Mouse (Mus musculus): ENCODE measurements around the gene Fndc8. TPM values are rescaled to one million over a fixed set of nuclear protein-coding genes. Genes with fewer than 3 reads are reported as not detected.

The Fndc8 gene
- polyA plus RNA-seq (2014; fragmentation: Nextera tagmentation; extraction: Ambion mirVana): 0.11 and 0.22 TPM in 2 replicates

DNA sequence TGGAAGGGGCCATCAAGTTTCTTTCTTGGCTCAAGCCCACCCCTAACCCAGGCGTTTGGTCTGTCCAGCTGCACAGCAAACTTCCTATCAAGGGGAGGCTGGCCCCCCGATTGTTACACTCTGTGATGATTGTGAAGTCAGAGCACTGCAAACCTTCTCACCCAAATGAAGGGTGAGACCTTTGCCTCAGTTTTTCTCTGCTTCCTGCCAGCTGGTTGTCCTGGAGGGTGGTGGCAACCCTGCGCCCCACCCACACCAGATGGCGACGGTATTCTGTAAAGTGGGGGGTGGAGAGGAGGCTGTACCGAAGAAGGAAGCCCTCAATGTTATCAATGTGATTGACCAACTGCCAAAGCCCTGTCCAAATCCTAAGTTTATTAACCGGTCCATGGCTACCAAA lies at the start of gene Fndc8:
Fndc8 (plus strand) TSS at position 189 of the 400 bp plus-strand sequence.
- no peak for ATAC-seq (replicated peaks; ENCODE audit: low FRiP score, low TSS enrichment, low read depth)
- no peak for DNase-seq (ENCODE audit: low spot score)

DNA sequence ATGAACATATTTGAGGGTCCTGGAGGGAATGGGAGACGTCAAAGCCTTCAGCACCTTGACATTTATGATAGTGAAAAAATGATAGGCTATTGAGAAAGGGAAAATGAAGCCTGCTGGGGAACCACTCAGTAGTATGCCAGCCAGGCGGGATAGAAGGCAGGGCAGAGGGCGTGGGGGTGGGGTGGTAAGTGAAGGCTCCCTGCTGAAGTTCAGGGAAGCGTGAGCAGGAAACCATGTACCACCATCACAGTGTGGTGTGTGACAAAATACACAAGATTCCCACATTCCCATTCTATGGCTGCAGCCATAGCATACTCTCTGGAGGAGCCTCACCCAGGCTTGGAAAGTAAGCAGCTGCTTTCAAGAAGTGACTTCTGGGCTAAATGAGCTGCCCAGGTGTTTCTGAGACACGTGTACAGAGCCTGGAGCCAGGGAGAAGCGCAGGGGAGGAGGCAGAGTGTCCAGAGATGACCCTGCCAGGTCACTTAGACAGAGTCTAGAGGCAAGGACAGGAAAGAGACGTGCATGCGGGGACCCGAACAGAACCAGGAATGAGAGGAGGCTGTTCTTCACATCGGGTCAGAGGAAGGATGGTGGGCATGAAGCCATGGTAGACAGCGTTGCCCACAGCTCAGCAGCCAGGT lies 47.0 kb upstream of the Fndc8 start:
- Histone ChIP-seq H3K4me2 (ENCODE audit: low read length) (peak overlapping the region; percentile 31), H3K36me3 (ENCODE audit: control insufficient read depth, insufficient read depth, low read length) (no peaks in the 10 kb centered on the region), H3K9ac (ENCODE audit: low read length) (0 out of 2 replicates have a peak overlapping the region, but pooled peaks have one; percentile 11), H3K27ac (ENCODE audit: low read depth) (no peak overlapping the region), H3K4me3 (ENCODE audit: low read depth, low read length) (no peak overlapping the region), H3K9me3 (ENCODE audit: control insufficient read depth, low read length) (no peaks in the 10 kb centered on the region), H3K27me3 (replicated peaks; ENCODE audit: control insufficient read depth, insufficient read depth, low read length) (no peaks in the 10 kb centered on the region), H3K4me1 (replicated peaks; ENCODE audit: control insufficient read depth, insufficient read depth, low read length) (no peaks in the 10 kb centered on the region; the same call in 1 of the 2 replicates)
- ATAC-seq (replicated peaks; ENCODE audit: low FRiP score, low TSS enrichment, low read depth): no peak
- WGBS: 68% methylated on average over 11 of the region's 11 CpGs
- no peak for DNase-seq (ENCODE audit: low spot score)

More for the DNA sequence above, at the start of gene Fndc8:
- WGBS: 50% methylated on average over 7 of the region's 7 CpGs
- Histone ChIP-seq H3K4me2 (ENCODE audit: low read length) (no peak within 1 kb of the TSS), H3K36me3 (ENCODE audit: control insufficient read depth, insufficient read depth, low read length) (no peaks in the 10 kb centered on the region), H3K4me1 (replicated peaks; ENCODE audit: control insufficient read depth, insufficient read depth, low read length) (peaks cover 16% of the 10 kb centered on the region; the same call in 1 of the 2 replicates), H3K9me3 (ENCODE audit: control insufficient read depth, low read length) (no peaks in the 10 kb centered on the region), H3K4me3 (ENCODE audit: low read depth, low read length) (no peak within 1 kb of the TSS), H3K27me3 (replicated peaks; ENCODE audit: control insufficient read depth, insufficient read depth, low read length) (no peaks in the 10 kb centered on the region), H3K27ac (ENCODE audit: low read depth) (no peak within 1 kb of the TSS), H3K9ac (ENCODE audit: low read length) (no peak within 1 kb of the TSS)

DNA sequence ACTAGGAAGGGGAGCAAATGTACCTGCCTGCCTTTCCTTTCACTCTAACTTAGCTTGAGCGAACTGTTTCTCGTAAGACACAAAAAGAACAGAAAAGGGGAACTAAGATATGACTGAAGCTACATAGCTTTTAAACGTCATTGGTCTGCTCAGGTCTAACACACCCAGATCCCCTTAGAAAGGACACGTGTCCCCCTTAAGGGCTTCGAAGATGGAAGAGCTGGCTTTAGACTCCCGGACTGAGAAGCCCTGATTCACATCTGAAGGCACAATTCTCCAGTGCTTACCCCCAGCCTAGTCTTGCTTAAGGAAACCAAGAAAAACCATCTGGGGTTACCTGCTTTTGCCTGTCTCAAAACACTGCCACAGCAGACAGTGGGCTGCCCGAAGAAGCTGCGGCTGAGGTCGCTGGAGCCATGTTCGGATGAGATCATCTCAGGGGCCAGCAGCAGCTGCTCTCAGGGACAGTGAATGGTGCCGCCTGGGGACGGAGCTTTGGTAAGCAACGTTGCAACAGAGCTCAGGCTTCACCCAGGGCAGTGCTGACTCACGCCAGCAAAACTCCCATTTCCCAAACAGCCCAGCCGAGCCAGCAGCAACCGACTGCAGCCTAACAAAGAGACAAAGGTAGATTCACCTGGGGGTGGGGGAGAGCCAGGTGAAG lies 46.4 kb upstream of the Fndc8 start:
- H3K4me3 ChIP-seq (ENCODE audit: low read depth, low read length): peak overlapping the region; percentile 0; the same call in 1 of the 2 replicates
- WGBS: 24% methylated on average over 16 of the region's 16 CpGs
- ATAC-seq (replicated peaks; ENCODE audit: low FRiP score, low TSS enrichment, low read depth): peak; percentile 90

GRCm38 (mm10) chr11:82846079-82846436 lies 45.9 kb upstream of the Fndc8 start:
- Histone ChIP-seq H3K27me3 (replicated peaks; ENCODE audit: control insufficient read depth, insufficient read depth, low read length) (no peaks in the 10 kb centered on the region), H3K9me3 (ENCODE audit: control insufficient read depth, low read length) (no peaks in the 10 kb centered on the region), H3K36me3 (ENCODE audit: control insufficient read depth, insufficient read depth, low read length) (no peaks in the 10 kb centered on the region), H3K4me1 (replicated peaks; ENCODE audit: control insufficient read depth, insufficient read depth, low read length) (no peaks in the 10 kb centered on the region; the same call in 1 of the 2 replicates), H3K4me3 (ENCODE audit: low read depth, low read length) (peak overlapping the region; percentile 0; the same call in 1 of the 2 replicates), H3K9ac (ENCODE audit: low read length) (no peak overlapping the region), H3K4me2 (ENCODE audit: low read length) (peak overlapping the region; percentile 31), H3K27ac (ENCODE audit: low read depth) (no peak overlapping the region)
- no peak for DNase-seq (ENCODE audit: low spot score)
- 17% methylated on average over 4 of the region's 4 CpGs for WGBS
- no peak for ATAC-seq (replicated peaks; ENCODE audit: low FRiP score, low TSS enrichment, low read depth)

More for the DNA sequence above, 46.4 kb upstream of the Fndc8 start:
- no peaks in the 10 kb centered on the region for H3K9me3 ChIP-seq (ENCODE audit: control insufficient read depth, low read length)
- H3K27ac ChIP-seq (ENCODE audit: low read depth): no peak overlapping the region
- no peaks in the 10 kb centered on the region for H3K27me3 ChIP-seq (replicated peaks; ENCODE audit: control insufficient read depth, insufficient read depth, low read length)
- H3K4me1 ChIP-seq (replicated peaks; ENCODE audit: control insufficient read depth, insufficient read depth, low read length): no peaks in the 10 kb centered on the region; the same call in 1 of the 2 replicates
- peak overlapping the region; percentile 31 for H3K4me2 ChIP-seq (ENCODE audit: low read length)
- H3K36me3 ChIP-seq (ENCODE audit: control insufficient read depth, insufficient read depth, low read length): no peaks in the 10 kb centered on the region
- DNase-seq (ENCODE audit: low spot score): peak; percentile 72
- H3K9ac ChIP-seq (ENCODE audit: low read length): peak overlapping the region; percentile 11; the same call in 1 of the 2 replicates

DNA sequence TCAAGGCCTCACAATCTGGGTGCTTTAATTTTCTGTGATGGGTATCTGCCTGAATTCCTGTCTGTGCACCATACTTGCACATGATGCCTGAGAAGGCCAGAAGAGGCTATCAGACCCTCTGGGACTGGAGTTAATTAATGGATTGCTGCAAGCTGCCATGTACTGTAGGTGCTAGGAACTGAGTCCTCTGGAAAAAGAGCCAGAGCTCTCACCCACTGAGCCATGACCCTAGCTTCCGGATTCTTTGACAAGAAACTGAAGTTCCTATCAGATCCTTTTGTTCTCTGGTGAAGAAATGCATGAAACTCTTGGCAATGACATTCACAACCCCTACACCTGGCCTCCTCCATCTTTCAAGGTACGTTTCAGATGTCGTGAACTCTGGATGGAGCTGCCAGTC lies 45.0 kb upstream of the Fndc8 start:
- WGBS: 82% methylated on average over 3 of the region's 3 CpGs
- no peak overlapping the region for H3K9ac ChIP-seq (ENCODE audit: low read length)
- no peaks in the 10 kb centered on the region for H3K36me3 ChIP-seq (ENCODE audit: control insufficient read depth, insufficient read depth, low read length)
- no peak overlapping the region for H3K4me2 ChIP-seq (ENCODE audit: low read length)
- no peak for DNase-seq (ENCODE audit: low spot score)
- H3K27ac ChIP-seq (ENCODE audit: low read depth): no peak overlapping the region
- H3K4me1 ChIP-seq (replicated peaks; ENCODE audit: control insufficient read depth, insufficient read depth, low read length): no peaks in the 10 kb centered on the region; the same call in 1 of the 2 replicates
- H3K4me3 ChIP-seq (ENCODE audit: low read depth, low read length): no peak overlapping the region
- ATAC-seq (replicated peaks; ENCODE audit: low FRiP score, low TSS enrichment, low read depth): no peak
- no peaks in the 10 kb centered on the region for H3K27me3 ChIP-seq (replicated peaks; ENCODE audit: control insufficient read depth, insufficient read depth, low read length)
- no peaks in the 10 kb centered on the region for H3K9me3 ChIP-seq (ENCODE audit: control insufficient read depth, low read length)

GRCm38 (mm10) chr11:82847571-82848000 lies 44.3 kb upstream of the Fndc8 start:
- Histone ChIP-seq H3K4me1 (replicated peaks; ENCODE audit: control insufficient read depth, insufficient read depth, low read length) (no peaks in the 10 kb centered on the region; the same call in 1 of the 2 replicates), H3K9ac (ENCODE audit: low read length) (no peak overlapping the region), H3K27ac (ENCODE audit: low read depth) (no peak overlapping the region), H3K36me3 (ENCODE audit: control insufficient read depth, insufficient read depth, low read length) (no peaks in the 10 kb centered on the region), H3K4me3 (ENCODE audit: low read depth, low read length) (no peak overlapping the region), H3K27me3 (replicated peaks; ENCODE audit: control insufficient read depth, insufficient read depth, low read length) (no peaks in the 10 kb centered on the region), H3K9me3 (ENCODE audit: control insufficient read depth, low read length) (no peaks in the 10 kb centered on the region), H3K4me2 (ENCODE audit: low read length) (no peak overlapping the region)
- 62% methylated on average over 6 of the region's 6 CpGs for WGBS
- ATAC-seq (replicated peaks; ENCODE audit: low FRiP score, low TSS enrichment, low read depth) (no peak), DNase-seq (ENCODE audit: low spot score) (no peak)

GRCm38 (mm10) chr11:82850259-82850658 lies 41.7 kb upstream of the Fndc8 start:
- Histone ChIP-seq H3K4me3 (ENCODE audit: low read depth, low read length) (no peak overlapping the region), H3K9ac (ENCODE audit: low read length) (no peak overlapping the region), H3K27ac (ENCODE audit: low read depth) (no peak overlapping the region), H3K4me1 (replicated peaks; ENCODE audit: control insufficient read depth, insufficient read depth, low read length) (no peaks in the 10 kb centered on the region; the same call in 1 of the 2 replicates), H3K36me3 (ENCODE audit: control insufficient read depth, insufficient read depth, low read length) (no peaks in the 10 kb centered on the region), H3K9me3 (ENCODE audit: control insufficient read depth, low read length) (no peaks in the 10 kb centered on the region), H3K4me2 (ENCODE audit: low read length) (no peak overlapping the region), H3K27me3 (replicated peaks; ENCODE audit: control insufficient read depth, insufficient read depth, low read length) (no peaks in the 10 kb centered on the region)
- no peak for ATAC-seq (replicated peaks; ENCODE audit: low FRiP score, low TSS enrichment, low read depth)
- no peak for DNase-seq (ENCODE audit: low spot score)
- WGBS: 83% methylated on average over 5 of the region's 5 CpGs

- WGBS: 83% methylated on average over 11 of the region's 11 CpGs
- H3K4me1 ChIP-seq (replicated peaks; ENCODE audit: control insufficient read depth, insufficient read depth, low read length): no peaks in the 10 kb centered on the region
- H3K9me3 ChIP-seq (ENCODE audit: control insufficient read depth, low read length): no peaks in the 10 kb centered on the region
- DNase-seq (ENCODE audit: low spot score): no peak
- H3K4me2 ChIP-seq (ENCODE audit: low read length): no peak overlapping the region
- no peak overlapping the region for H3K4me3 ChIP-seq (ENCODE audit: low read depth, low read length)
- H3K36me3 ChIP-seq (ENCODE audit: control insufficient read depth, insufficient read depth, low read length): no peaks in the 10 kb centered on the region
- H3K9ac ChIP-seq (ENCODE audit: low read length): no peak overlapping the region
- no peak for ATAC-seq (replicated peaks; ENCODE audit: low FRiP score, low TSS enrichment, low read depth)
- H3K27ac ChIP-seq (ENCODE audit: low read depth): no peak overlapping the region
- H3K27me3 ChIP-seq (replicated peaks; ENCODE audit: control insufficient read depth, insufficient read depth, low read length): no peaks in the 10 kb centered on the region
Observed at GRCm38 (mm10) chr11:82852115-82852514, 39.8 kb upstream of the Fndc8 start.
